Mouse (Mus musculus): ENCODE data around the gene Gss. TPM values are rescaled to one million over a fixed set of nuclear protein-coding genes. Genes with fewer than 3 reads are reported as not detected.

Gene Gss
- polyA plus RNA-seq, 1 experiment from 2014 or later = 14.7 TPM

GRCm38 (mm10) chr2:155574700-155575099 lies 17.9 kb downstream of the Gss start:
- ATAC-seq (ENCODE audit: low FRiP score) (no peak), DNase-seq (ENCODE audit: low spot score) (no peak)
- Histone ChIP-seq H3K27ac (ENCODE audit: low read depth, low read length) (no peak overlapping the region), H3K27me3 (ENCODE audit: control insufficient read depth, insufficient read depth, low read length) (no peaks in the 10 kb centered on the region), H3K4me2 (replicated peaks; ENCODE audit: low read depth, low read length) (no peak overlapping the region), H3K4me3 (ENCODE audit: low read depth, low read length) (no peak overlapping the region), H3K4me1 (replicated peaks; ENCODE audit: control insufficient read depth, insufficient read depth, low read length) (no peaks in the 10 kb centered on the region), H3K9me3 (ENCODE audit: control insufficient read depth, low read length) (no peaks in the 10 kb centered on the region), H3K9ac (ENCODE audit: low read depth, low read length) (no peak overlapping the region), H3K36me3 (ENCODE audit: control insufficient read depth, insufficient read depth, low read length) (no peaks in the 10 kb centered on the region)
- WGBS = 92% methylated on average over 4 of the region's 4 CpGs

DNA sequence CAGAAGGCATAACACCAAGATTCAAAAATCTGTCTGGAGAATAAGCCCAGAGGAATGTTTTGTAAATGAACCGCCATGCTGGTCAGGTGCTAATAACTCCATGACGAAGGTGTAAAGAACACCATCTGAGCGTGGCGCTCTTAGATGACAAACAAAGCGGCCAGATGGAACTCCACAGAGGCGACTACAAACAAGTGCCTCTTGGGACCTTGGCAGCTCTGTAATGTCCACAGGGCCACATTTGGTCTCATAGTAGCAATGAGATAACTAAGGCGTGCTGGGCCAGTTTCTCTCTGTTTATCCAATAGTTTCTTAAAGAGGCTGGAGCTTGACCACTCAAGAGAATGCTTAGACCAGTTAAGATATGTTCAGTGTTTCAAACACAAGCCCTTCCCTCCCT lies 18.6 kb downstream of the Gss start:
- H3K4me2 ChIP-seq (replicated peaks; ENCODE audit: low read depth, low read length) = no peak overlapping the region
- WGBS = 95% methylated on average over 7 of the region's 7 CpGs
- no peaks in the 10 kb centered on the region for H3K36me3 ChIP-seq (ENCODE audit: control insufficient read depth, insufficient read depth, low read length)
- H3K9me3 ChIP-seq (ENCODE audit: control insufficient read depth, low read length) = no peaks in the 10 kb centered on the region
- H3K27me3 ChIP-seq (ENCODE audit: control insufficient read depth, insufficient read depth, low read length) = no peaks in the 10 kb centered on the region
- H3K4me1 ChIP-seq (replicated peaks; ENCODE audit: control insufficient read depth, insufficient read depth, low read length) = no peaks in the 10 kb centered on the region
- no peak overlapping the region for H3K4me3 ChIP-seq (ENCODE audit: low read depth, low read length)
- ATAC-seq (ENCODE audit: low FRiP score) (no peak), DNase-seq (ENCODE audit: low spot score) (no peak)
- no peak overlapping the region for H3K9ac ChIP-seq (ENCODE audit: low read depth, low read length)
- H3K27ac ChIP-seq (ENCODE audit: low read depth, low read length) = no peak overlapping the region

- Histone ChIP-seq H3K27me3 (ENCODE audit: control insufficient read depth, insufficient read depth, low read length) (no peaks in the 10 kb centered on the region), H3K4me2 (replicated peaks; ENCODE audit: low read depth, low read length) (no peak overlapping the region), H3K36me3 (ENCODE audit: control insufficient read depth, insufficient read depth, low read length) (no peaks in the 10 kb centered on the region), H3K9me3 (ENCODE audit: control insufficient read depth, low read length) (no peaks in the 10 kb centered on the region), H3K27ac (ENCODE audit: low read depth, low read length) (no peak overlapping the region), H3K9ac (ENCODE audit: low read depth, low read length) (no peak overlapping the region), H3K4me3 (ENCODE audit: low read depth, low read length) (no peak overlapping the region), H3K4me1 (replicated peaks; ENCODE audit: control insufficient read depth, insufficient read depth, low read length) (no peaks in the 10 kb centered on the region)
- ATAC-seq (ENCODE audit: low FRiP score) (no peak), DNase-seq (ENCODE audit: low spot score) (no peak)
- 87% methylated on average over 9 of the region's 9 CpGs for WGBS
Observed at GRCm38 (mm10) chr2:155573001-155573400, 19.6 kb downstream of the Gss start.

GRCm38 (mm10) chr2:155569223-155569807 lies 23.3 kb downstream of the Gss start:
- 34% methylated on average over 3 of the region's 3 CpGs for WGBS
- no peaks in the 10 kb centered on the region for H3K9me3 ChIP-seq (ENCODE audit: control insufficient read depth, low read length)
- no peak for ATAC-seq (ENCODE audit: low FRiP score)
- no peak overlapping the region for H3K4me3 ChIP-seq (ENCODE audit: low read depth, low read length)
- H3K27me3 ChIP-seq (ENCODE audit: control insufficient read depth, insufficient read depth, low read length) = no peaks in the 10 kb centered on the region
- H3K36me3 ChIP-seq (ENCODE audit: control insufficient read depth, insufficient read depth, low read length) = no peaks in the 10 kb centered on the region
- no peak for DNase-seq (ENCODE audit: low spot score)
- no peaks in the 10 kb centered on the region for H3K4me1 ChIP-seq (replicated peaks; ENCODE audit: control insufficient read depth, insufficient read depth, low read length)
- no peak overlapping the region for H3K27ac ChIP-seq (ENCODE audit: low read depth, low read length)
- no peak overlapping the region for H3K4me2 ChIP-seq (replicated peaks; ENCODE audit: low read depth, low read length)
- no peak overlapping the region for H3K9ac ChIP-seq (ENCODE audit: low read depth, low read length)

- Histone ChIP-seq H3K27ac (ENCODE audit: low read depth, low read length) (no peak overlapping the region), H3K4me3 (ENCODE audit: low read depth, low read length) (no peak overlapping the region), H3K36me3 (ENCODE audit: control insufficient read depth, insufficient read depth, low read length) (no peaks in the 10 kb centered on the region), H3K9ac (ENCODE audit: low read depth, low read length) (no peak overlapping the region), H3K4me2 (replicated peaks; ENCODE audit: low read depth, low read length) (no peak overlapping the region), H3K4me1 (replicated peaks; ENCODE audit: control insufficient read depth, insufficient read depth, low read length) (no peaks in the 10 kb centered on the region), H3K27me3 (ENCODE audit: control insufficient read depth, insufficient read depth, low read length) (no peaks in the 10 kb centered on the region), H3K9me3 (ENCODE audit: control insufficient read depth, low read length) (no peaks in the 10 kb centered on the region)
- WGBS = 93% methylated on average over 5 of the region's 5 CpGs
- DNase-seq (ENCODE audit: low spot score) (no peak), ATAC-seq (ENCODE audit: low FRiP score) (no peak)
Observed at GRCm38 (mm10) chr2:155567751-155568150, 24.9 kb downstream of the Gss start.

DNA sequence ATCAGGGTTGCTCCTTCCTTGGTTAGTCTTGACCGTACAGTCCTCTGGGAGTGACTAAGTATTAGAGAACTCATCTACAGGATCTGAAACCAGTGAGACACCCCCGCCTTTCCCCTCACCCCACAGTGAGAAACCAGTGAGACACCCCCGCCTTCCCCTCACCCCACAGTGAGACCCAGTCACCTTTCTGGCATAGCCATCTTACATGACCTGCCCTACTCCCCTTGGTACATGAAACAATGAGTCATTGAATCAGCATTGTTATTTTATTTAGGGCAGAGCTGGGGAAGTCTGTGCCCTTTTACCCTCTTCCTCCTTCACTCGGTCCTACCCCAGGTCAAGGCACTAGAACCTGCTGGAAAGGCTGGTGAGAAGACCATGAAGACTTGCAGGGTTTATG lies 29.7 kb downstream of the Gss start:
- Histone ChIP-seq H3K4me1 (replicated peaks; ENCODE audit: control insufficient read depth, insufficient read depth, low read length) (no peaks in the 10 kb centered on the region), H3K4me3 (ENCODE audit: low read depth, low read length) (no peak overlapping the region), H3K36me3 (ENCODE audit: control insufficient read depth, insufficient read depth, low read length) (0 out of 2 replicates have a peak, but pooled peaks cover 2% of the 10 kb centered on the region), H3K9me3 (ENCODE audit: control insufficient read depth, low read length) (no peaks in the 10 kb centered on the region), H3K4me2 (replicated peaks; ENCODE audit: low read depth, low read length) (no peak overlapping the region), H3K27me3 (ENCODE audit: control insufficient read depth, insufficient read depth, low read length) (no peaks in the 10 kb centered on the region), H3K27ac (ENCODE audit: low read depth, low read length) (no peak overlapping the region), H3K9ac (ENCODE audit: low read depth, low read length) (no peak overlapping the region)
- DNase-seq (ENCODE audit: low spot score) (no peak), ATAC-seq (ENCODE audit: low FRiP score) (no peak)
- 85% methylated on average over 4 of the region's 4 CpGs for WGBS

DNA sequence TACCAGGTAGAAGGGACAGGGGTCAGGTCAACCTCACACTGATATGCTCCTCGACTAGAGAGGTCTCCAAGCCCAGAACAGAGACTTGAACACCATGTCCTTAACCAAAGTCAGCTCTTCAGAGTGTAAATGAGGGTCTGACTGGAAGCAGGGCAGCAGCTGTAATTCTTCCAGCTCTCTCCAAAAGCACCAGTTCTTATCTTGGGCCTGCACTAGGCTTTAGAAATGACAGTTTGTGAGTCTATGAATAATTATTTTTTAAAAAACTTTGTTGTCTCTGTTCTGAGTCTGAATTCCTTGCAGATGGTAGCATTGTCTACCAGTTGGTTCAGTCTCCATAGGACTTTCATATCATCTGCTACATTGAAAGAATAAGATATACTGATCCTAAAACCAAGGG lies 30.4 kb downstream of the Gss start:
- H3K4me3 ChIP-seq (ENCODE audit: low read depth, low read length) = no peak overlapping the region
- 55% methylated on average over 1 of the region's 1 CpGs for WGBS
- no peak overlapping the region for H3K9ac ChIP-seq (ENCODE audit: low read depth, low read length)
- ATAC-seq (ENCODE audit: low FRiP score) (no peak), DNase-seq (ENCODE audit: low spot score) (no peak)
- no peak overlapping the region for H3K4me2 ChIP-seq (replicated peaks; ENCODE audit: low read depth, low read length)
- 0 out of 2 replicates have a peak, but pooled peaks cover 2% of the 10 kb centered on the region for H3K36me3 ChIP-seq (ENCODE audit: control insufficient read depth, insufficient read depth, low read length)
- no peaks in the 10 kb centered on the region for H3K27me3 ChIP-seq (ENCODE audit: control insufficient read depth, insufficient read depth, low read length)
- no peak overlapping the region for H3K27ac ChIP-seq (ENCODE audit: low read depth, low read length)
- H3K9me3 ChIP-seq (ENCODE audit: control insufficient read depth, low read length) = no peaks in the 10 kb centered on the region
- no peaks in the 10 kb centered on the region for H3K4me1 ChIP-seq (replicated peaks; ENCODE audit: control insufficient read depth, insufficient read depth, low read length)

GRCm38 (mm10) chr2:155554426-155554985 lies 38.1 kb downstream of the Gss start:
- Histone ChIP-seq H3K27ac (ENCODE audit: low read depth, low read length) (no peak overlapping the region), H3K9me3 (ENCODE audit: control insufficient read depth, low read length) (no peaks in the 10 kb centered on the region), H3K27me3 (ENCODE audit: control insufficient read depth, insufficient read depth, low read length) (no peaks in the 10 kb centered on the region), H3K36me3 (ENCODE audit: control insufficient read depth, insufficient read depth, low read length) (no peaks in the 10 kb centered on the region), H3K4me3 (ENCODE audit: low read depth, low read length) (no peak overlapping the region), H3K4me2 (replicated peaks; ENCODE audit: low read depth, low read length) (no peak overlapping the region), H3K4me1 (replicated peaks; ENCODE audit: control insufficient read depth, insufficient read depth, low read length) (no peaks in the 10 kb centered on the region), H3K9ac (ENCODE audit: low read depth, low read length) (no peak overlapping the region)
- 81% methylated on average over 2 of the region's 2 CpGs for WGBS
- ATAC-seq (ENCODE audit: low FRiP score) (no peak), DNase-seq (ENCODE audit: low spot score) (no peak)

DNA sequence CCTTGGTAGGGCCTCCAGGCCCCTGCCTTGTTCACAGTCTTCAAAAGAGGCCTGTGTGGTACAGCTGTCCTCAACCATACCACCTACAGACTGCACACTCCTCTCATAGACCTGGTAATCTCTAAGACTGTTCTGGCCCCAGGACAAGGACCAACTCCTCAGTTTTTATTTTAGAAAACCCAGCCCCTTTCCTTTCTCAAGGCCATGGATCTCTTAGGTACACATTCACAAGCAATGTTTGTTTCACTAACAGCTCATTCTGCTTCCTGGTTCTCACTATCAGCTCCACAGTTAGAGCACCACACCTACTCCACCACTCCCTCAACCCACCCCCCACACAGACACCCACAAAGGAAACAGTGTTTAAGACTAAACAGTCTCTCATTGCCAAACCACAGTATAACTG lies 39.7 kb downstream of the Gss start:
- H3K9ac ChIP-seq (ENCODE audit: low read depth, low read length) = no peak overlapping the region
- no peak overlapping the region for H3K4me2 ChIP-seq (replicated peaks; ENCODE audit: low read depth, low read length)
- no peak overlapping the region for H3K4me3 ChIP-seq (ENCODE audit: low read depth, low read length)
- ATAC-seq (ENCODE audit: low FRiP score) = no peak
- H3K27me3 ChIP-seq (ENCODE audit: control insufficient read depth, insufficient read depth, low read length) = no peaks in the 10 kb centered on the region
- DNase-seq (ENCODE audit: low spot score) = no peak
- H3K4me1 ChIP-seq (replicated peaks; ENCODE audit: control insufficient read depth, insufficient read depth, low read length) = no peaks in the 10 kb centered on the region
- no peaks in the 10 kb centered on the region for H3K36me3 ChIP-seq (ENCODE audit: control insufficient read depth, insufficient read depth, low read length)
- H3K27ac ChIP-seq (ENCODE audit: low read depth, low read length) = no peak overlapping the region
- no peaks in the 10 kb centered on the region for H3K9me3 ChIP-seq (ENCODE audit: control insufficient read depth, low read length)
